Mouse (Mus musculus) forebrain, embryonic 10.5 days (tissue): Measurements from ENCODE around the gene Ptpra. TPM values are rescaled to one million over a fixed set of nuclear protein-coding genes. Genes with fewer than 3 reads are reported as not detected.

Experiments used
- DNase-seq: peaks from one replicate; pipeline ENCODE4 v3.0.0-alpha.2; 2017; ENCODE audit warnings: low spot score; ENCODE audit errors: extremely low spot score
- H3K27ac ChIP-seq: fragments of 300-500 bp; sonication (generic); 2 replicates; pipeline ENCODE4 v1.5.1; 2016; ENCODE audit warnings: mild to moderate bottlenecking
- H3K27me3 ChIP-seq: fragments of 300-500 bp; sonication (generic); 2 replicates; pipeline ENCODE4 v1.6.1; 2016; ENCODE audit warnings: mild to moderate bottlenecking; ENCODE audit not compliant: poor library complexity, severe bottlenecking
- H3K36me3 ChIP-seq: fragments of 300-500 bp; sonication (generic); replicated peaks from 2 replicates; pipeline ENCODE4 v1.6.1; 2016; ENCODE audit warnings: mild to moderate bottlenecking, moderate library complexity
- H3K4me1 ChIP-seq: fragments of 300-500 bp; sonication (generic); 2 replicates; pipeline ENCODE4 v1.6.1; 2016
- H3K4me3 ChIP-seq: fragments of 300-500 bp; sonication (generic); 2 replicates; pipeline ENCODE4 v1.5.1; 2016; ENCODE audit warnings: mild to moderate bottlenecking, moderate library complexity
- H3K9me3 ChIP-seq: fragments of 300-500 bp; sonication (generic); 2 replicates; pipeline ENCODE4 v1.6.1; 2016; ENCODE audit warnings: mild to moderate bottlenecking, moderate library complexity
- WGBS: fragments of 180-500 bp; shearing (Covaris S2); methylation state at CpG from one replicate; pipeline ENCODE4 v1.1.7; 2016; 5-methylcytosine and 5-hydroxymethylcytosine counted together
- polyA plus RNA-seq: library from polyadenylated mRNA; unstranded; fragments of >200 nt; fragmentation: Nextera tagmentation; extraction: Ambion mirVana; gene quantifications from 2 replicates; pipeline ENCODE4 v1.2.1, GENCODE M21; 2016

Gene Ptpra
- polyA plus RNA-seq, 1 experiment from 2014 or later: 90.6 TPM

DNA sequence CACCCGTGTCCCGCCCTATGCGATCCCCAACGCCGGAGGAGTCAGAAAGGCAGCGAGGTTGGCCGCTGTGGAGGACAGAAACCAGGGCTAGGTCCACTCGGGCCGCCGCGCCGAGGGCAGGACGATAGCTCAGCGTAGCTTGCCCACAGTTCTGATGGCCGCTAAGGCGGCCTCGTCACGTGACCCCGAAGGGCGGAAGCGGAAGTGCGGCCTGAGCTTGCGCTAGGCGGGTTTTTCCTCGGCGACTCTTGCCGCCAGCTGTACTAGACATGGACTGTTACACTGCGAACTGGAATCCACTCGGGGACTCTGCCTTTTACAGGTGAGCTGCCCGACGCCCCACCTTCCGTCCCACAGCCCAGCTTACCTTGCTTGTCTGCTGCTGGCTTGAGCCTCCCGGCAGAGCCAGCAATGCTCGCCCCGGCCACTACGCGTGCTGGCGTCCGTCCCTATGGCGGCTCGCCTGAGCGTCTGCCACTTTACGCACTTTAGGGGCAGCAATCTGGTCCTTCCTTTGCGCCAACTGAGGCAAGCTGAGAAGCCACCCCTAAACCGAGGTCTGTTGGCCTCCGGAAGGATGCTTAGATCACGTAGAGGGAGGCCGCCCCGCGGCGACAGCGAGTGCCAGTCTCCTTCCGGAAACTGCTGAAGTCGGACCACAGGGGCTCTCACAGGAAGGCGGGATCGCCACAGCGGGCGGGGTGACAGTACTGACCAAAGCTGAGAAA is 25.8 kb upstream of the Ptpra start, which contains the start of the genes Vps16 and Pced1a:
Gene Vps16, plus strand, starts transcription at position 214 of the 728 bp plus-strand sequence.
Gene Pced1a, minus strand, starts transcription at position 576 of the 728 bp plus-strand sequence.
- peaks cover 11% of the 10 kb centered on the region; the same call in 1 of the 2 replicates for H3K27me3 ChIP-seq
- peak; percentile 96 for DNase-seq
- peaks cover 48% of the 10 kb centered on the region for H3K36me3 ChIP-seq
- H3K27ac ChIP-seq: peak within 1 kb of the TSS; percentile 94
- peaks cover 34% of the 10 kb centered on the region for H3K4me1 ChIP-seq
- peak within 1 kb of the TSS; percentile 69 for H3K4me3 ChIP-seq
- WGBS: under 1% methylated on average over 58 of the region's 58 CpGs
- no peaks in the 10 kb centered on the region for H3K9me3 ChIP-seq

DNA sequence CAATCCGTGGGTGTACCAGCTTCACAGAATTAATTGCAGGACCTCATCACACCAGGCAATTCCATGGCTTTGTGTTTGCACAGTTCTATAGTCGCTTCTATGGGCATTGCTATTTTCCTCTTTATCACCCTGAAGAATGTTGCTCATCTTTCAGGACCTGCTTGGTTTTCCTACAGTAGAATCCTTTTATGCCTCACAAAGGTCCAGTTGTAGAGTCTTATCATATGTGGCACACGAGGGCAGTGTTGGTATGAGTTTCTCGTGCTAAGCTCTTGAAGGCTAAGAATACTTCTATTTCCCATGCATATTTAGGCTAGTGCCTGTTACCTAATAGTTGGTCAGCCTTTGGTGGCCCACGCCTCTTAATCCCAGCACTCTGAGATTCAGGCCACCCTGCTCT is 25.0 kb upstream of the Ptpra start:
- Histone ChIP-seq H3K27ac (peak overlapping the region; percentile 94), H3K9me3 (no peaks in the 10 kb centered on the region), H3K4me3 (peak overlapping the region; percentile 69), H3K36me3 (peaks cover 47% of the 10 kb centered on the region), H3K4me1 (peaks cover 34% of the 10 kb centered on the region), H3K27me3 (peaks cover 11% of the 10 kb centered on the region; the same call in 1 of the 2 replicates)
- 67% methylated on average over 5 of the region's 5 CpGs for WGBS
- DNase-seq: no peak

DNA sequence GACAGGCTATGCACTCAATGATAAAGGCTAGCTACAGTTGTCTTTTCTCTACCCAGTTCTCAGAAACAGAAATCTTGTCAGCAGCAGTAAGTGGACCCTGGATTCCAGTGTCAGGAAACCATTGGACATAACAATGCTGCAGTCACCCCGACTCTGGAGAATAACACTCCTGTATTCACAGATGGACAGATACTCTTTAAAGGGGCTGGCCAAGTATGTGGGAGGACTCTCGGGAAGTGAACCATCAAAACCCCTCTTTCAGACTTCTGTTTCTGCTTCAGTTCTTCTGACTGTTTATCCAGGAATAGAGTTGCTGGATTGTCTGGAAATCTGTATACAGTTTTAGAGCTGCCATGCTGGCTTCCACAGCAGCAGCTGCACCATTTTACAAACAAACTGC is 20.2 kb upstream of the Ptpra start:
- no peak for DNase-seq
- no peak overlapping the region for H3K4me3 ChIP-seq
- H3K27me3 ChIP-seq: no peaks in the 10 kb centered on the region
- H3K9me3 ChIP-seq: no peaks in the 10 kb centered on the region
- 70% methylated on average over 2 of the region's 2 CpGs for WGBS
- peaks cover 43% of the 10 kb centered on the region for H3K36me3 ChIP-seq
- no peak overlapping the region for H3K27ac ChIP-seq
- H3K4me1 ChIP-seq: peaks cover 8% of the 10 kb centered on the region

DNA sequence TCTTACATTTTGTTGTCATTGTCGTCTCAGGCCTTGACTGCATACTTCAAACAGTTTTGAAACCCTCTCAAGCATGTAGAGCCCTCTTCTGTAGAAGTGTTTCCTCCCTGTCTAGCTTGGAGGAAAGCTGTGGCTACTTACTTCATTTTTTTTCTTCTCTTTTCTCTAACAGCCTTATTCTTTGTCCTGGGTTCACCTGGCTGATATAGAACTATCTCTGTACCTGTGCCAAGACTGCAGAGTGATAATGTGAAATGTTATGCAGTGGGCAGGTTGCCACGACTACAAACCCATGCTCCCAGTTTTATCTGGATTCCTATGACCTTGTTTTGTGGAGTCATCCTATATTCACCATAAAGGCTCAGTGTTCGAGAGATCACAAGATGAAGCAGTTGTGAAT is 19.6 kb upstream of the Ptpra start:
- peaks cover 43% of the 10 kb centered on the region for H3K36me3 ChIP-seq
- no peaks in the 10 kb centered on the region for H3K9me3 ChIP-seq
- H3K27me3 ChIP-seq: no peaks in the 10 kb centered on the region
- H3K27ac ChIP-seq: no peak overlapping the region
- H3K4me1 ChIP-seq: peaks cover 2% of the 10 kb centered on the region
- H3K4me3 ChIP-seq: no peak overlapping the region
- DNase-seq: no peak
- 88% methylated on average over 3 of the region's 3 CpGs for WGBS

DNA sequence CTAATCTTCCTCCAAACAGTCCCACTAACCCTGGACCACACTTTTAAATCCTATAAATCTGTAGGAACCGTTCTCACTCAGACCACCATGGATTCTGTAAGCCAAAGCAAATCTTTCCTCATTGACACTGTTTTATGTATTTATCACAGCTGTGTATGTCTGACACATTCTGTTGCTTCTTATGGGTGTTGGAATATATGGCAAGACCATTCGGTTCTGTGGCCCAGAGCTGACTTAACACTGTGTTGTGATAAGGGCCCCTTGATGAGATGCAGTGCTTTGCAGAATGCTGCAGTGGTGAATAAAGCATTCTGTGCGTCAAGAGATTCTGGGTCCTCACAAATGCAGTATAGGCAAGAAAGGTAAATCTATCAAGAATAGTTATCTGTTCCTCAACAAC is 17.9 kb upstream of the Ptpra start:
- no peak for DNase-seq
- H3K27ac ChIP-seq: no peak overlapping the region
- no peaks in the 10 kb centered on the region for H3K9me3 ChIP-seq
- H3K4me3 ChIP-seq: no peak overlapping the region
- 95% methylated on average over 3 of the region's 3 CpGs for WGBS
- H3K4me1 ChIP-seq: no peaks in the 10 kb centered on the region
- peaks cover 38% of the 10 kb centered on the region for H3K36me3 ChIP-seq
- no peaks in the 10 kb centered on the region for H3K27me3 ChIP-seq

DNA sequence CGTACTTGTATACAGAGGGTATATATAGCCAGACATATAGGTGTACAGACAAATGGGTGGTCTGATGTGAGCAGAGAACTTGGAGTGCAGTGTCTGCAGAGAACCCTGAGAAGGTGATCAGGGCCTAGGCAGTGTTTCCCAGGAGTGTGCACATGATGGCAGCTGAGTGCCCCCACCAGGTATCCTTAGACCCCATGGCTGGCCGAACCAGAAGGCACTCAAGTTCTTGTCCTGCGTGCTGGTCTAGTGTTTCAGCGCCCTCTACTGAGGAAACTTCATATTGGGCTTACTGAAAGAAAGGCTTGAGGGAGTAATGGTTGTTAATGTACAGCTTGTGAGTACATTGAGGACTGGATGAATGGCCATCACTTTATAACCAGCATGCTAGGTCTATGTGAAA is 16.9 kb upstream of the Ptpra start:
- H3K36me3 ChIP-seq: peaks cover 39% of the 10 kb centered on the region
- H3K9me3 ChIP-seq: no peaks in the 10 kb centered on the region
- no peak overlapping the region for H3K27ac ChIP-seq
- no peaks in the 10 kb centered on the region for H3K27me3 ChIP-seq
- H3K4me1 ChIP-seq: no peaks in the 10 kb centered on the region
- DNase-seq: no peak
- H3K4me3 ChIP-seq: no peak overlapping the region
- WGBS: 32% methylated on average over 4 of the region's 4 CpGs

DNA sequence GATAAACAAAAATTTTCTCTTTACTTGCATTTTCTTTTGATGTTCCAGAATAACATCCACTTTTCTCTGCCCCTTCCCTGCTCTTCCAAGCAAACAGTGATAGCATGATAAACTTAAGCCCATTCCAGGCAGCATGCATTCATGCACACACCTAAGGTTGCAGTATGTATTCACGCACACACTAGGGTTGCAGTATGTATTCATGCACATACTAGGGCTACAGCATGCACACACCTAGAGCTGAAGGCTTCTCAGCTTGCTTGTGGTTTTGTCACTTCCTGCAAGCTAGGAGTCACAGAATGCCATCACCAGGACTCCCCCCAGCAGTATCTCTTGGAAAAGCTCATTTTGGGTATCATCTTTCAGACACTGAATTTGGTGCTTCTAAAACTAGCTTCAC is 13.3 kb upstream of the Ptpra start:
- H3K36me3 ChIP-seq: peaks cover 55% of the 10 kb centered on the region
- H3K4me3 ChIP-seq: no peak overlapping the region
- DNase-seq: no peak
- no peaks in the 10 kb centered on the region for H3K9me3 ChIP-seq
- 94% methylated on average over 1 of the region's 1 CpGs for WGBS
- H3K4me1 ChIP-seq: no peaks in the 10 kb centered on the region
- H3K27me3 ChIP-seq: no peaks in the 10 kb centered on the region
- H3K27ac ChIP-seq: no peak overlapping the region

DNA sequence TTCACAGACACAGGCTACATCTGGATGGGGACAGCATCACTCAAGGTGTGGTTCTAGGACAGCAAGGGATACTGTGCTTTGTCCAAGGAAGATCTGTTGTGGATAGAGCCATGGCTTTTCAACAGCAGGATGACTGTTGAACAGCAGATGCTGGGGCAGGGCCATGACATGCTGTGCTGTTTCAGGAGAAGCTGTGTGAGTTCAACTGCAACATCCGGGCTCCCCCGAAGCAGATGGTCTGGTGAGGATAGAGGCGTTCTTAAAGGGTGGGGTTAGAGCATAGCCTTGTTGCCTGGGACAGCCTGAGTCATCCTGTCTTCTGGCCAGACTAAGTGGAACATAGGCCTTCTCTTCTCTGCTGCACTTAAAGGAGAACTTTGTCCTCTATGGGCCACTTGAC is 11.2 kb upstream of the Ptpra start:
- DNase-seq: no peak
- 92% methylated on average over 3 of the region's 3 CpGs for WGBS
- Histone ChIP-seq H3K27me3 (no peaks in the 10 kb centered on the region), H3K27ac (no peak overlapping the region), H3K9me3 (no peaks in the 10 kb centered on the region), H3K4me3 (no peak overlapping the region), H3K36me3 (peaks cover 67% of the 10 kb centered on the region), H3K4me1 (no peaks in the 10 kb centered on the region)

DNA sequence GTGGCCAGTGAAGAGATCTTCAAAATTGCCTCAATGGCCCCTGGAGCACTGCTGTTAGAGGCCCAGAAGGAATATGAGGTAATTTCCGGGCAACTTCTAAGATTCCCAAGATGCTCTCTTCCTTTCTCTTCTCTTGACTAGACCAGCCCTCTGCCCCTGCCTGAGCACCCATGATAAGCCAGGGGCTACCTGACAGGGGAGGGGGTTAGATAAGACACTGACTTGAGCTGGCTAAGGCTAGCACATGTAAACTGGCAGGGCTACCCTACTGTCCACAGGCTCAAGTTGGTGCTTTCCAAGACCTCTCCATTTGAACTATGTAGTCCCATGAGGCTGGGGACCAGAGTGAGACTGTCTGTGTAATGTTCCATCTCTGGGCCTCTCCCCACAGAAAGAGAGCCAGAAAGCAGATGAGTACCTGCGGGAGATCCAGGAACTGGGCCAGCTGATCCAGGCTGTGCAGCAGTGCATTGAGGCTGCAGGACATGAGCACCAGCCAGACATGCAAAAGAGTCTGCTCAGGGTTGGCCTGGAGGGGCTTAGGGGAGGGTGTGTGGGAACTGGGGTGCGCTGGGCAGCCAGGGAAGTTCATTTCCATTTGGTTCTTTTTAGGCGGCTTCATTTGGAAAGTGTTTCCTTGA is 10.1 kb upstream of the Ptpra start:
- Histone ChIP-seq H3K9me3 (no peaks in the 10 kb centered on the region), H3K4me3 (no peak overlapping the region), H3K36me3 (peaks cover 78% of the 10 kb centered on the region), H3K4me1 (no peaks in the 10 kb centered on the region), H3K27me3 (no peaks in the 10 kb centered on the region), H3K27ac (no peak overlapping the region)
- no peak for DNase-seq
- WGBS: 91% methylated on average over 4 of the region's 4 CpGs

DNA sequence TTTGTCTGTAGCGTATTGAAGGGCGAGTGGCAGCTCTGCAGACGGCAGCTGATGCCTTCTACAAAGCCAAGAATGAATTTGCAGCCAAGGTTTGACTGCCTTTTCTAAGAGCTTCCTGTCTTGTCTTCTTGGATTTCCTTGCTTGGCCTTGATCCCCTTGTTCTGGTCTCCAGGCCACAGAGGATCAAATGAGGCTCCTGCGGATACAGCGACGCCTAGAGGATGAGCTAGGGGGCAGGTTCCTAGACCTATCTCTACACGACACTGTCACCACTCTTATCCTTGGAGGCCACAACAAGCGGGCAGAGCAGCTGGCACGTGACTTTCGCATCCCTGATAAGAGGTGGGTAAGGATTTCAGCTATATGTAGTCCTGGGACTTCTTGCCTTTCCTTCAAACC is 7.9 kb upstream of the Ptpra start:
- WGBS: 88% methylated on average over 10 of the region's 10 CpGs
- 0 out of 2 replicates have a peak, but pooled peaks cover 3% of the 10 kb centered on the region for H3K27me3 ChIP-seq
- H3K9me3 ChIP-seq: no peaks in the 10 kb centered on the region
- H3K27ac ChIP-seq: no peak overlapping the region
- H3K4me1 ChIP-seq: no peaks in the 10 kb centered on the region
- DNase-seq: no peak
- peaks cover 86% of the 10 kb centered on the region for H3K36me3 ChIP-seq
- no peak overlapping the region for H3K4me3 ChIP-seq

DNA sequence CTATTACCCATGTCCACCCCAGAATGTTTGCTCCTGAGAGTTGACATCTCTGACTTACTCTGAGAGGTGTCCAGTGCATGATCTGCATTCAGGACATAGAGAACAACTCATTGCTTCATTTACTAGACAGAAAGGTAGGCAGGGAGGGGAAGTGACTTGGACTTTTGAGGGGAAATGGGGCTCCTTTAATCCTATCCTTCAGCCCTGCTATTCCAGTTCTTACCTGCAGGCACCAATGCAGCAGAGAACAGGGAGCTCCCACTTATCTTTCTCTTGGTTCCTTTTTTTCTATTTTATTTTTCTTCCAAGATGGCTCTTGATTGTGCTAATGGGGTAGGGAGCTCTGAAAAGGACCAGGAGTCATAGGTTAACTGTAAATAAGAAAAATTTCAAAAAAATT is 1.6 kb upstream of the Ptpra start:
- H3K9me3 ChIP-seq: no peaks in the 10 kb centered on the region
- H3K27me3 ChIP-seq: peaks cover 30% of the 10 kb centered on the region
- H3K36me3 ChIP-seq: peaks cover 23% of the 10 kb centered on the region
- peaks cover 33% of the 10 kb centered on the region for H3K4me1 ChIP-seq
- no peak for DNase-seq
- H3K27ac ChIP-seq: no peak overlapping the region
- H3K4me3 ChIP-seq: no peak overlapping the region

DNA sequence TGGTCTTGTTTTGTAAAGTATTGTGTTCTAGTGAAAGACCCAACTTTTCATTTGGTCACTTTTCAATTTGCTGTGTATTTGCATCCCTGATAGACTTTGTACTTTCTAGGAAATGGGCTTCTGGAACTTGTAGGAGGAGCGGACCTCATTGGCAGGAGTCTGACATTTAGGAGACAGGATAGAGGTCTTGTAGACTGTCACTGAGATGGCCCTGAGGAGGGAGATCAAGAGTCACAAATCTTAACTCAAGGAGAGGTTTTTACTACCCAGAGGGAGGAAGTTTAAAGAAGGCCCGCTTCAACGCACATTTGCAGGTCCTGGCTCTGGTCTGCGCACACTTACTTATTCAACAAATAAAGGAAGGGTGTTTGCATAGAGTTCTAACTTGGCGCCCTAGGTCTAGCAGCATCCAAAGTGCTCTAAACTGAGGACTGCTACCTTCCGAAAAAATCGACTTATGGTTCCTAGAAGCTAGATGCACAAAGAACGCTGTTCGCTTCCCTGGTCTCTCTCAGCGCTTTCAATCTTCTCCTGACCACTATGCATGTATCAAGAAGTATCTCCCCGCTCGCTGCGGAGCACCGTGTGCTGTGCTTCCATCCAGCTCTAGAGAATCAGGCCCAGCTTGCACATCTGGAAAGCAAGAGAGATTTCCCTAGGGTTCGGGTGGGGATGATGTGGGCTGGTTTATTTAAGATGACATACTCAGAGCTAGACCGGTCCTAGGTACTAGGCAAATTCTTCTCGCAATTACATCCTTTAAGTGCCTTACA is 871 bp upstream of the Ptpra start:
- H3K27ac ChIP-seq: no peak overlapping the region; the same call in 1 of the 2 replicates
- H3K36me3 ChIP-seq: peaks cover 16% of the 10 kb centered on the region
- DNase-seq: peak; percentile 43
- WGBS: 8% methylated on average over 17 of the region's 17 CpGs
- H3K27me3 ChIP-seq: peaks cover 30% of the 10 kb centered on the region
- H3K4me1 ChIP-seq: peaks cover 33% of the 10 kb centered on the region
- no peaks in the 10 kb centered on the region for H3K9me3 ChIP-seq
- H3K4me3 ChIP-seq: peak overlapping the region; percentile 95

DNA sequence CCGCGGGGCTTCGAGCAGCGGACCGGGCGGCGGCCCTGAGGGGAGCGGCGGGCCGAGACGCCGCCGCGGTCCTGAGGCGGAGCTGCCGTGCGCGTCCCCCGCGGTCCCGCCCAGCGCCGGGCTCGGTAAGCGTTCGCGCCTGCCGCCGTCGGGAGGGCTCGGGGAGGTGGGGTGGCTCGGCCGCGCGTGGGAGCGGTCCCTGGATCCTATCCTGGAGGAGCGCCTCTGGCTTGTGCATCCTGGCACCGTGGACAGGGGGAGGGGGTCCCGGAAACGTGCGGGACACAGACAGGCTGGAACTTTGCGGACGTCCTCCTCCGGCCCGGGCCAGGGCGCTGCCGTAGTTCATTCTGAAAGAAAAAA is 337 bp downstream of the Ptpra start:
- Histone ChIP-seq H3K9me3 (no peaks in the 10 kb centered on the region), H3K4me1 (peaks cover 33% of the 10 kb centered on the region), H3K27me3 (peaks cover 30% of the 10 kb centered on the region), H3K4me3 (peak overlapping the region; percentile 95), H3K27ac (peak overlapping the region; percentile 94), H3K36me3 (peaks cover 6% of the 10 kb centered on the region)
- no peak for DNase-seq
- under 1% methylated on average over 41 of the region's 47 CpGs for WGBS
